Mouse (Mus musculus) megakaryocyte progenitor cell, adult 5-6 weeks (primary cell): Measurements from ENCODE around the gene Sf3a2. TPM values are rescaled to one million over a fixed set of nuclear protein-coding genes. Genes with fewer than 3 reads are reported as not detected.
"Not testable (repeated sequence)": the region's sequence is repeated elsewhere in the genome, so short reads cannot be mapped to it uniquely, and the experiment has no call there.

ENCODE experiments used
- ATAC-seq: replicated peaks from 2 replicates; pipeline ENCODE4 v1.8.0; 2016; ENCODE audit warnings: mild to moderate bottlenecking, moderate TSS enrichment, inconsistent platforms; ENCODE audit not compliant: poor library complexity
- total RNA-seq, 2 experiments: library from RNA; stranded (forward) in 1 of 2; stranded (reverse) in 1 of 2; fragments of 157-497, 149-512 nt in 1 of 2; fragments of 200-1000 nt in 1 of 2; gene quantifications; 2 replicates each; pipeline versions ENCODE4 v1.2.3 to v1.2.4; 2015 to 2017

Gene Sf3a2
- total RNA-seq, 2 experiments from 2014 or later = 11.5 to 74.9 TPM

DNA sequence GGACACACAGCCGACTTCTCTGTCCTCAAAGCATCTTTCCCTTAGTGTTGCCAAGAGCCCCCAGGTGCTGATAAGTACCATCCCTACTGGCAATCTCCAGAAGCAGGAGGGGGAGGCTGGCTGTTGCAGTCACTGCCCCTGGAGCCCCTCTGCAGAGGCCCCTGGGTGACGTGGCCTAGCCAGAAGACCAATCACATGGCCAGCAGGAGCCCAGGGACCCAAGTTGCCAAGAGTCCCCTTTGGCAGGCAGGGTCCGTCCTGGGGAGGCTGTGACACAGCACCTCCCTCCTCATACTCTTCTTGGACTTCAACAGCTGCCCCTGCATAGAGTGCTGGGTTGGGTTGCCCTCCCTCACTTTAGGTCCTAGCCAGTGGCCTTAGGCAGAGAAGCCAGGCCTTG, 5.0 kb downstream of the Sf3a2 start:
- ATAC-seq = no peak

DNA sequence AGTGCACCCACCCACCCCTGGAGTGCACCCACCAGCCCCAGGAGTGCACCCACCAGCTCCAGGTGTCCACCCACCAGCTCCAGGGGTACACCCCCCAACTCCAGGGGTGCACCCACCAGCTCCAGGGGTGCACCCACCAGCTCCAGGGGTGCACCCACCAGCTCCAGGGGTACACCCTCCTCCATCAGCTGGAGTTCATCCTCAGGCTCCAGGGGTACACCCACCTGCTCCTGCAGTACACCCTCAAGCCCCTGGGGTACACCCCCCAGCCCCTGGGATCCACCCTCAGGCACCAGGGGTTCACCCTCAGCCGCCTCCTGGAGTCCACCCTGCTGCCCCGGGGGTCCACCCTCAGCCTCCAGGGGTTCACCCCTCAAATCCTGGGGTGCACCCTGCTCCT, 6.3 kb downstream of the Sf3a2 start:
- no peak for ATAC-seq

DNA sequence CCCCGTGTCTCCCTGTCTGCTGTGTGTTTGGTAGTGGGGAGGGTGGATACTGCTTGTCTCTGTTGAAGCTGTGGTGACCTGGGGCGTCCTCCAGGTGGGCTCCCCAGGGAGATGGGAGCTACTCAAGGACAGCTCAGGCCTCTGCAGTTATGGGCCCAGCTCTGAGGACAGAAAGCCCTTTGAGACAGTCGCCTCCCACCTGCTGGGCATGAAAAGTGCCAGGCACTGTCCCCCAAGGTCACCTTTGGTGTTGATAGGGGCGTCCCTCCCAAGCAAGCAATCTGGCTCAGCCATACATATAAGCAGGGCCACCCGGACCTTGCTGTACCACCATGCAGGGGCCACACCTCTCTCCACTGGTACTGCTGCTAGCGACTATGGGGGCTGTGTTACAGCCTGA, 6.9 kb downstream of the Sf3a2 start, which contains the start of gene Amh:
Amh (plus strand) TSS at position 328 of the 400 bp plus-strand sequence.
- no peak for ATAC-seq

DNA sequence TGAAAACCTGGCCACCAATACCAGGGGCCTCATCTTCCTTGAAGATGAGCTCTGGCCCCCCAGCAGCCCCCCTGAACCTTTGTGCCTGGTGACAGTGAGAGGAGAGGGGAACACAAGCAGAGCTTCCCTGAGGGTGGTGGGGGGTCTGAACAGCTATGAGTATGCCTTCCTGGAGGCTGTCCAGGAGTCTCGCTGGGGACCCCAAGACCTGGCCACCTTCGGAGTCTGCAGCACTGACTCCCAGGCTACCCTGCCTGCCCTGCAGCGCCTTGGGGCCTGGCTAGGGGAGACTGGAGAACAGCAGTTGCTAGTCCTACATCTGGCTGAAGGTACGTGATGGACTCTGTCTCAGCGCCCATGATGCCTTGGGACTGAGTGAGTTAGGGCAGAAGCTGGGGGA, 7.3 kb downstream of the Sf3a2 start:
- no peak for ATAC-seq

DNA sequence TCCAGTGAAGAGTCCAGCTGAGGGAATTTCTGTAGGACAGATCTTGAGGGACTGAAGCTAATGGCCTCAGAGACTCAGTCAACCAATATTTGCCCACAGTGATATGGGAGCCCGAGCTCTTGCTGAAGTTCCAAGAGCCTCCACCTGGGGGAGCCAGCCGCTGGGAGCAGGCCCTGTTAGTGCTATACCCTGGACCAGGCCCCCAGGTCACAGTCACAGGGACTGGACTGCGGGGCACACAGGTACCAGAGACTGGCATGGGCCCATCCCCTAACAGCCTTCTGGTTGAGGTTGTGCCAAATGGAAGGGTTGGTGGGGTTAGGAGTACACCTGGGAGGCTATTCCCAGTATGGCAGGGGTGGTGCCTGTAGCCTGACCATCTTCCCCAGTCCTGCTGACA, 7.9 kb downstream of the Sf3a2 start:
- peak; percentile 77 for ATAC-seq

DNA sequence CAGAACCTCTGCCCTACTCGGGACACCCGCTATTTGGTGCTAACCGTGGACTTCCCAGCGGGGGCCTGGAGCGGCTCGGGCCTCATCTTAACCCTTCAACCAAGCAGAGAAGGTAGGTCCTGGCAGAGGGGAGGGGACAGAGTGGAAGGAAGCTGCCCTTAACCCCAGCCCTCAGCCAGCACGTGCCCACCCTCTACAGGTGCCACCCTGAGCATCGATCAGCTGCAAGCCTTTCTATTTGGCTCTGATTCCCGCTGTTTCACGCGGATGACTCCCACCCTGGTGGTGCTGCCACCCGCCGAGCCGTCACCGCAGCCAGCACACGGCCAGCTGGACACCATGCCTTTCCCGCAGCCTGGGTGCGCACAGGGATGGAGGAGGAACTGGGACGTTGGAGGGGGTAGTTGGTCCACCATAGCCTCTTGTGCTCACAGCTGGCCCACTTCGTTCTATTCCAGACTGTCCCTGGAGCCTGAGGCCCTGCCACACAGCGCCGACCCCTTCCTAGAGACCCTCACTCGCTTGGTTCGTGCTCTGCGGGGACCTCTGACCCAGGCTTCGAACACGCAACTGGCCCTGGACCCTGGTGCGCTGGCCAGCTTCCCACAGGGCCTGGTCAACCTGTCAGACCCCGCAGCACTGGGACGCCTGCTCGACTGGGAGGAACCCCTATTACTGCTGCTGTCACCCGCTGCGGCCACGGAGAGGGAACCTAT, 8.5 kb downstream of the Sf3a2 start:
- peak; percentile 6; the same call in 1 of the 2 replicates for ATAC-seq

DNA sequence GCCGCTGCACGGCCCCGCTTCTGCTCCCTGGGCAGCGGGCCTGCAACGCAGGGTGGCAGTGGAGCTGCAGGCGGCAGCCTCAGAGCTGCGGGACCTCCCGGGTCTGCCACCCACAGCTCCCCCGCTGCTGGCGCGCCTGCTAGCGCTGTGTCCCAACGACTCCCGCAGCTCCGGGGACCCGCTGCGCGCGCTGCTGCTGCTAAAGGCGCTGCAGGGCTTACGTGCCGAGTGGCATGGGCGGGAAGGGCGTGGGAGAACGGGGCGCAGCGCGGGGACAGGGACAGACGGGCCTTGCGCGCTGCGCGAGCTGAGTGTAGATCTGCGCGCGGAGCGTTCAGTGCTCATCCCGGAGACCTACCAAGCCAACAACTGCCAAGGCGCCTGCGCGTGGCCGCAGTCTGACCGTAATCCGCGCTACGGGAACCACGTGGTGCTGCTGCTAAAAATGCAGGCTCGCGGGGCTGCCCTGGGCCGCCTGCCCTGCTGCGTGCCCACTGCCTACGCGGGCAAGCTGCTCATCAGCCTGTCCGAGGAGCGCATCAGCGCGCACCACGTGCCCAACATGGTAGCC, 9.1 kb downstream of the Sf3a2 start:
- ATAC-seq = peak; percentile 48

DNA sequence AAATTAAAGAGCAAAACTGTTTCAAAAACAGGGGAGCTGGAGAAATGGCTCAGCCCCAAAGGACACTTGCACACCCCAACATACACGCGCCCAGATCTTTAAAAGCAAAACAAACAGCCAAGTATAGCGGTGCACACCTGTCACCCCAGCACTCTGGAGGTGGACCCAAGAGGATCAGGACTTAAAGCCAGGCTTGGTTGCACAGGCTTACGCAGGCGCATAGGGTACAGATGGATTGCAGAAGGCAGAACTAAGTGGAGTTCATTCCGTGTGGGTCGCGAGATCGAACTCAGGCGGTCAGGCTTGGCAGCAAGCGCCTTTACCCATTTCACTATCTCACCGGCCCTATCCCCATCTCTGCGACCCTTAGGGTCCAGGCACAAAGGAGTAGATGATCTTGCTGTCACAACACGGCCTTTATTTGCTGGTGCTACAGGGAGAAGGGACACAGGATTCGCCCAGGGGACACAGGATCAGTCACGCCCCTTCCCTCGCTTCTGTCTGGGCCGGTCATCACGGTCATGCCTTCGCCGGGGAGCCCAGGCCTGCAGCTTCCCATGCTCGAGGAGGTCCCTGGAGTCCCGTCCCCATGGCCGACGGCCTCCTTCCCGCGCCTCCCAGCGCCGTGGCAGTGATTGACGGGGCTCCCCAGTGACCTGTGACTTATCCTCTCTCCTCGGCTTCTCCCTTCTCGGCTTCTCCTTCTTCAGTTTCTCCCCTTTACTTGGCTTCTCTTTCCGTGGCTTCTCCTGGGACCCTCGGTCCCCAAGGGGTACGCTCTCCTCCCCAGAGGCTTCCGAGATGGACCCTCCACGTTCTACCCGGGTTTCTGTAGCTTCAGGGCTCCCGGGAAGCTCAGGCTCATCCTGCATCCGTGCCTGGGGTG, 10.3 kb downstream of the Sf3a2 start:
- no peak for ATAC-seq

DNA sequence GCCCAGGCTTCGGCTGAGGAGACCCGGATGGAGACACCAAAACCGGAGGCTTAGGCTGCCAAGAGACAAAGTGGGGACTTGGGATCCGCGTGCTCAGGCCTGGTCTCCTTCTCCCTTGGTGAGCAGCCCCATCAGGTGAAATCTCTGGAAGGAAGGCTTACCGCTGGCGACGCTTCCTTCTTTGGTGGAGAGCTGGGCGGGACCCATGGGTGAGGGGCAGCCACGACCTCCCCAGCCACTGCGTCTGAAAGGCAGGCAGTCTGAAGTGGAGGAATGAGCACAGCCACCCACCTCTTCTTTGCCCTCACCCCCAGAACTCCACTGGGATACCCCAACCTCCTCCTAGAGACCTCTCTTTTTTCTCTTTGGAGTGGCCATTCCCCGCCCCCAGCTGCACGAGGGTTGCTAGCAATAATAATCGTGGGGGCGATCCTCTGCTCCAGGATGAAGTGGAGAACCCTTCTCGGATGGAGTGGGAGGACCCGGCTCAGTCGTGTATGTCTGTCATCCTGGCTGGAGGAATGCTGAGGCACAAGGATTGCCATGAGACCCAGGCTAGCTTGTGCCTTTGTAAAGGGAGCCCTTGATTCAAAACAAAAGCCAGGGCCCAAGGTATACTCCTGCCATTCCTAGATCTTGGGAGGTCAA, 11.1 kb downstream of the Sf3a2 start:
- ATAC-seq = no peak

DNA sequence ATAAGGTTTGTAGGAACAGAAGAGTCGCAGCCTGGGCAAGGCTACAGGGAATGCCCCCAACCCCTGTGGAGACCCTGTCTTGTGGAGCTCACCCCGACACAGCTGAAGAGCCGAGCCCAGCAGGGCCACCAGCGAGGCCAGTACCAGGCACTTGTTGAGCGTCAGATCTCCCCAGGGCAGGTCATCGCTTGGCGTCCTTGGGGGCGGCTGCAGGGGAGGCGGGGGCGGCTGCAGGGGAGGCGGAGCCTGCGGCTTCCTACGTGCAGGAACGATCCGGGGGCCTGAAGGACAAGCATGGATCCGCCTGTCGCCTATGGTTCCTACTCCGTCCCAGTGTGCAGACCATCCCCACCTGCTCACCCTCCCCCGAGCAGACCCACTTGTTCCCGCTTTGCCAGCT, 12.1 kb downstream of the Sf3a2 start:
- ATAC-seq = no peak

DNA sequence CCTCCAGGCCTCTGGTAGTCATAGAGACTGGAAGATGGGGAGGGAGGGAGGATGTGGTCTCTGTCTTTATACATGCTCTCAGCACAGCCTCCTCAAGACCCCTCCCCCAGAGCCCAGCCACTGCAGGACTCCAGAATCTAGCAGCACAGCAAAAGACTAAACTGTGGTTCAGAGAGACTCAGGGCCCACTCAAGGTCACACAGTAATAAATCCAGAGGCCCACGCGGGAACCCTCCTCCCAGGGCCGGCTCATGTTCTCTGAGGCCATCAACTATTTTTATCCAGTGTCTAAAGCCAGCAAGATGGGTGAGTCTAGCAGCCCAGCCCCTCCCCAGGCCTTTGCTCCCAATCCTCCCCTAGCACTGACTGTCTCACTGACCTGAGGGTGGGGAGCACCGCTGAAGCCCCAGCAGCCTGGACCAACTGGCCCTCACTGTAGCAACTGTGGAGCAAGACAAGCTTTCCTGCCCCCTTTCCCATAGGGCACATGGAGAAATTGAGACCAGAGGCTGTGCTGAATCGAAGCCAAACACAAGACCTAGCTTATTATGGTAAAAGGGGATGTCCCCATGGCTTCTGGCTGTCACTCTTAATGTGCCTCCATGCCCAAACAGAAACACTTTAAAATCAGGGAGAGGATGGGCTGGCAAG, 14.5 kb downstream of the Sf3a2 start:
- no peak for ATAC-seq

DNA sequence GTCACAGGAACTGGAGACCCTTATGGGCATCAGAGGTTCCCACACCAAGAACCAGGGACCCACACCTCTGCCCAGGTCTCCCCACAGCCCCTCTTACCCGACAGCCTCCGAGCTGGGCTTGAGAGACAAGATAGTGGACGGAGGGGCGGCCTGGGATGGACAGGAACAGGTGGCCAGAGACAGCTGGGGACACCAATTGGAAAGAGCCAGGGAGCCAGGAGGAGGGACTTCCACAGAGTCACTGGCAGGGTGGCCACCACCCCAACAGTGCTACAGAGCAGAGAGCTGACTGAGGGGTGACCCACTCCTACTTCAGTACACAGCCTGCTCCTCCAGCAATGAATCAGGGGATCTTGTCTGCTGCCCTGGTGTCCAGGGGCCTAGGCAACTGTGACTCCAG, 15.4 kb downstream of the Sf3a2 start, which contains the start of gene Jsrp1:
Jsrp1 (minus strand) TSS at position 133 of the 400 bp plus-strand sequence.
- ATAC-seq = no peak

DNA sequence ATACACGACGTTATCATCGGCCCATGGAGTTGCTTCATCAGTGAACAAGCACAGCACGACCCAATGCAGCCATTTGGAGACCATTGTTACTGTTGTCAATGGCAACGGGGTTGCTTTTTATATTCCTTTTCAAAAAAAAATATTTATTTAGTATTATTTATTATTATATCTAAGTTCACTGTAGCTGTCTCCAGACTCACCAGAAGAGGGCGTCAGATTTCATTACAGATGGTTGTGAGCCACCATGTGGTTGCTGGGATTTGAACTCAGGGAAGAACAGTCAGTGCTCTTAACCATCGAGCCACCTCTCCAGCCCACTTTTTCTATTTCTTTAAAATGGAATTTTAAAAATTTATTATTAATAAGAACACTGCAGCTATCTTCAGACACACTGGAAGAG, 16.8 kb downstream of the Sf3a2 start:
- ATAC-seq = no peak

DNA sequence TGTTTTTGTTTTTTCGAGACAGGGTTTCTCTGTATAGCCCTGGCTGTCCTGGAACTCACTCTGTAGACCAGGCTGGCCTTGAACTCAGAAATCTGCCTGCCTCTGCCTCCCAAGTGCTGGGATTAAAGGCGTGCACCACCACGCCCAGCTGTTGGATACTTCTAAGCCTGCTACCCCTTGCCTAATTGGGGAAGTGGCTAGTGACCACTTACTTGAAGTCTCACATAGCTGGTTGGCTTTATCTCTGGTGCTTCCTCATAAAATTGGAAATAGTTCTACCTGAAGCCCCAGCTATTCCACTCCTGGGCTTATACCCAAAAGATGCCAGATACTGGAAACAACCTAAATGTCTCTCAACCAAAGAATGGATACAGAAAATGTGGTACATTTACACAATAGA, 18.3 kb downstream of the Sf3a2 start:
- ATAC-seq = not testable (repeated sequence)

DNA sequence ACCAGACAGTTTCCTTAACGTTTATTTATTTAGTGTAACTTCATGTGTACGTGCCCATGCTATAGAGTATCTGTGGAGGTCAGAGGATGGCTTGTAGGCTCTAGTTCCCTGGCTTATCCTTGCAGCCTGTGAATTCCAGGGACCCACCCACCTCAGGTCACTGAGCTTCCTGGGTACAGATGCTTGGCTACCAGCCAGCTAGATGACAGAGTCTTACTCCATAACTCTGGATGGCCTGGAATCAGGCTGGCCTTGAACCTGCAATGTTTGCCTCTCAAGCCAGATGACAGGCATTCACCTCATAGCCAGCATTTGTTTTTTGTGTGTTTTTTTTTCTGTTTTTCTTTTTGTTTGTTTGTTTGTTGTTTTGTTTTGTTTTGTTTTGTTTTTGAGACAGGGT, 19.2 kb downstream of the Sf3a2 start:
- ATAC-seq = no peak

DNA sequence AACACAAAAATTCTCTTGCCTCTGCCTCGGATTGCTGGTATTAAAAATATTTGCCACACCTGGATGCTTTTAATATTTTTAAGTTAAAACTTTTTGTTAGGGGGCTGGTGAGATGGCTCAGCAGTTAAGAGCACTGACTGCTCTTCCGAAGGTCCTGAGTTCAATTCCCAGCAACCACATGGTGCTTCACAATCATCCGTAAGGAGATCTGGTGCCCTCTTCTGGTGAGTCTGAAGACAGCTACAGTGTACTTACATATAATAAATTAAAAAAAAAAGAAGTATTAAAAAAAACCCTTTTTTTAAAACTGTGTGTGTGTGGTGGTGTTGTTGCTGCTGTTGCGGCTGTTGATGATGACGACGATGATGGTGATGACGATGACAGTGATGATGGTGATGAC, 20.0 kb downstream of the Sf3a2 start:
- not testable (repeated sequence) for ATAC-seq

DNA sequence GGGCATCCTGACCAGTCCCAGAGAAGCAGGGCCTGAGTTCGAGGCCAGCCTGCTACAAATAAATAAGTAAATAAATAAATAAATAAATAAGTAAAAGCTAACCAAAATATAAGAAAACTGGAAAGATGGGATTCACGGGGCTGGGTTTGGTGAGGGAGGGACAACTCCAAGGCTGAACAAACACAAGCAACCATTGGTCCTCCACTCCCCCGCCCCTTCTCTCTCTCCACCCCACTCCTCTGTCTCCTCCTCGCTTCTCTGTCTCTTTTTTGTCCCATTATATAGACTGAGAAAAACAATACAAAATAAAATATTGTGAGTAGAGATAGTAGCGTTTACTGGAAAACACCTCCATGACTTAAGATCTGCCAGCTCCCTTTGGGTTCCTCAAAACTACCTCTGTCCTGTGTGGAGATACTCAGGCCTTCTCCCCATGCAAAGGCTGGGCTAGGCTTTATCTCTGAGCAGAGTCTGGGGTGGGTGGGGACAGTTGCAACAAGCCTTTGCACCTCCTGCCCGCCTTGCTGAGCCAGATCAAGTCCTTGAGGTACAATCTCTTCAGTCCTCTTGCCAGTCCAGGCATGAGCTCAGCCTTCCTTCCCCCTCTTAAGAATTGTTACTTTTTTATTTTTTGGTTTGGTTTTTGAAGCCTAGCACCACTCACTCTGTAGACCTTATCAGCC, 20.7 kb downstream of the Sf3a2 start:
- ATAC-seq = peak; percentile 96

DNA sequence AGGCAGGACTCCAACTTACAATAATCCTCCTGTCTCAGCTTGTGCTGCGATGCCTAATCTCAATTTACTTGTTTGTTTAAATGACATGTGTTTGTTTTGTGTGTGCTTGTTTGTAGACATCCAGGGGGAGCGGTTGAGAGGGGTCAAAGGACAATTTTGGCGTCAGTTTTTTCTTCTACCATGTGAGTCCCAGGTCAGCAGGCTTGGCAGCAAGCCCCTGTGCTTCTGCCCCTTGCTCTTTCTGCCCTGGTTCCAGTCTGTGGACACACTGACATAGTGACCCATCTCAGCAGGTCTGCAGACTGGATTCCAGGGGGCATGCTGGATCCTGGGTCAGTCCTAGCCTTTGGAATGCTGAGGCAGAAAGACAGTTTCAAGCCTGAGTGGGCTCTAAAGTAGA, 21.4 kb downstream of the Sf3a2 start:
- no peak for ATAC-seq

DNA sequence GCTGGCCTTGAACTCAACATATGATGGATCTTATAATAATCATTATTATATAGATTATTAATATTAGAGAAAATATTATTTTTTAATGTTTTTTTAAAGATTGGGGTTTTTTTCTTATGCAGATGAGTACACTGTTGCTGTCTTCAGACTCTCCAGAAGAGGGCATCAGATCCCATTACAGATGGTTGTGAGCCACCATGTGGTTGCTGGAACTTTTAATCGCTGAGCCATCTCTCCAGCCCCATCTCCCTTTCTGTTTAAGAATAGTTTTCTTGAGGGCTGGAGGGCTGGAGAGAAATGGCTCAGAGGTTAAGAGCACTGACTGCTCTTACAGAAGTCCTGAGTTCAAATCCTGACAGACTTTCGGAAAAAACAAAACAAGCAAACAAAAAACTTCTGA, 24.0 kb downstream of the Sf3a2 start:
- no peak for ATAC-seq

DNA sequence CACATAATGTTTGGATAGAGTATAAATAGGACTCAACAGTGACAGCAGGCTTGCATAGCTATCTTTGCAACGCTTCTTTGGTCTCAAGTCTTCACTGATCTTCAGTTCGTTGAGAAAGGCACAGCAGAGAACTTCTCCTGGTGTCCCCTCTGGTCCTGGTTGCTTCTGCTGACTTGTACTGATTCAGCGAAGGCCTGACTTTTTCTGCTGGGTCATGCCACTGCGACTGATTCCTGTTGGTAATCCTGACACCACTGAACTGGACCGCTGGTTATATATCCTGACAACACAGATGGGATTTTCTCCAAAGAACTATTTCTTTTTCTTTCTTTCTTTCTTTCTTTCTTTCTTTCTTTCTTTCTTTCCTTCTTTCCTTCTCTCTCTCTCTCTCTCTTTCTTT, 24.5 kb downstream of the Sf3a2 start:
- no peak for ATAC-seq
